Mouse (Mus musculus) cerebellum, adult 2 months (tissue): ENCODE results near the gene Pfkfb2.

Experiments
- CTCF ChIP-seq: fragments of 200-500 bp; IDR thresholded peaks from 2 replicates; pipeline ENCODE4 v1.5.1; 2011; ENCODE audit warnings: low read depth, mild to moderate bottlenecking, control low read depth, low read length, moderate library complexity, borderline replicate concordance; ENCODE audit not compliant: insufficient read depth
- POLR2A ChIP-seq: fragments of 200-500 bp; IDR thresholded peaks from 2 replicates; pipeline ENCODE4 v1.6.1; 2011; ENCODE audit warnings: low read length, control low read depth, borderline replicate concordance; ENCODE audit not compliant: insufficient read depth

- TF ChIP-seq CTCF (no peak), POLR2A (no peak)
Observed at GRCm38 (mm10) chr1:130644103-130644502, 85.0 kb downstream of the Pfkfb2 start.
